Mouse (Mus musculus): Measurements from ENCODE around the gene Mast3. TPM values are rescaled to one million over a fixed set of nuclear protein-coding genes. Genes with fewer than 3 reads are reported as not detected.
A peak's percentile ranks its signal among the peaks of the same experiment; 100 is the strongest.

Gene Mast3
- polyA plus RNA-seq, 1 experiment: 31.7 TPM

DNA sequence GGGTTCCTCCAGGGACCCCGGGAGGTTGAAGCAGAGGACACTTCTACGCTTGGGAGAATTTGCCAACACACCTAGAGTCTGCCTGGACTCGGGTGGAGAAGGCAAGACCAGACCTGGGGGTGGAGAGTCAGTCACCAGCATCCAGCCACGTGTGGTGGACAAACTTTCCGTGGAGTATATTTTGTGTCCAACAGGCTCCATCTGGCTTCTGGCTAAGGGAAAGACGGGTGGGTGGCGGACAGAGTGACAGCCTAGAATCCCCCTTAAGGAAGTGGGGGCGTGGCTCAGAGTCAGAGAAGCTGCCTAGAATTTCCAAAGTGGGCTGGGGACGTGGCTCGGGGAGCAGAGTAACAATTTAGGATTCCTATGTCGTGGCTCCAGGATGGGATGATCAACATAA lies 17.1 kb upstream of the Mast3 start:
- no peaks in the 10 kb centered on the region for H3K27me3 ChIP-seq (ENCODE audit: control insufficient read depth, insufficient read depth, insufficient read length)
- peaks cover 3% of the 10 kb centered on the region for H3K36me3 ChIP-seq (ENCODE audit: control insufficient read depth, insufficient read depth)
- H3K4me2 ChIP-seq (ENCODE audit: low read depth): no peak overlapping the region
- H3K4me3 ChIP-seq: no peak overlapping the region
- no peak overlapping the region for H3ac ChIP-seq (ENCODE audit: control insufficient read depth, insufficient read length)
- TF ChIP-seq MYOG (IDR thresholded peaks at IDR 0.05; ENCODE audit: control insufficient read depth in 1 of 3, insufficient read depth in 1 of 3, insufficient read length in 2 of 3, low read depth in 2 of 3): no peak
- no peak for TF ChIP-seq TCF12 (IDR thresholded peaks at IDR 0.05; ENCODE audit: insufficient read depth, poor library complexity, severe bottlenecking)
- no peak for TF ChIP-seq REST (IDR thresholded peaks at IDR 0.05; ENCODE audit: insufficient read depth, insufficient read length)
- no peak for TF ChIP-seq E2F4 (IDR thresholded peaks at IDR 0.05; ENCODE audit: insufficient read depth)
- no peak for TF ChIP-seq MYOD1 (IDR thresholded peaks at IDR 0.05; ENCODE audit: control insufficient read depth in 1 of 3, insufficient read length in 2 of 3, low read depth in 2 of 3)
- TF ChIP-seq POLR2AphosphoS2 (IDR thresholded peaks at IDR 0.05; ENCODE audit: insufficient read length, low read depth): no peak
- H3K79me2 ChIP-seq (ENCODE audit: control insufficient read depth, insufficient read depth): no peaks in the 10 kb centered on the region

DNA sequence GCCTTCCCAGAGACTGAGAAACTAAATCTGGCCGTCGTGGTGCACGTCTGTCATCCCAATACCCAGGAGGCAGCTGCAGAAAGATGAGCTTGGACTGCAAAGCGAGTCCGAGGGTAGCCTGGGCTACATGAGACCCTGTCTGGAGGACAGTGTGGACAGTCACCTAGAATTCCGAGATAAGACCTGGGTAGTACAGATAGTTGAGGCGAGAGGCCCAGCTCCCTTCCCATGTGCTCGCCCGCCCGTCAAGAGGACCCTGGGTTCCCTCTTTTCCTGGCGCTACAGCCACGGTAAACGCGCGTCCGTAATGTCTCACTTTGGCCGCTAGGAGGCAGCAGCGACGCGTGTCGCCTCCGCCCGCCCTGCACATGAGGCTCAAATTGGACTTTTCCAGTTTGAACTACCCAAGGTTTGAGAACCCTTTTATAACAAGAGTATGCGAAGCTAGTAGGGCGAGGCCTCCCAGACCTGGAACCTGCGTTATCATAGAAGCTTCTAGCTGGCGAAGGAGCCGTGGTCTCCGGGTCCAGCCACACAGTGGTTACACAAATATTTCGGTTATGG lies 16.6 kb upstream of the Mast3 start:
- H3K27me3 ChIP-seq (ENCODE audit: control insufficient read depth, insufficient read depth, insufficient read length): no peaks in the 10 kb centered on the region
- no peak overlapping the region for H3K4me2 ChIP-seq (ENCODE audit: low read depth)
- no peaks in the 10 kb centered on the region for H3K79me2 ChIP-seq (ENCODE audit: control insufficient read depth, insufficient read depth)
- no peak overlapping the region for H3ac ChIP-seq (ENCODE audit: control insufficient read depth, insufficient read length)
- no peak overlapping the region for H3K4me3 ChIP-seq
- TF ChIP-seq POLR2A (IDR thresholded peaks at IDR 0.05; ENCODE audit: insufficient read length, low read depth) (peak; percentile 20), MAX (IDR thresholded peaks at IDR 0.05; ENCODE audit: low read depth) (no peak), POLR2AphosphoS2 (IDR thresholded peaks at IDR 0.05; ENCODE audit: insufficient read length, low read depth) (peak; percentile 11), MYOD1 (IDR thresholded peaks at IDR 0.05; ENCODE audit: control insufficient read depth in 1 of 3, insufficient read length in 2 of 3, low read depth in 2 of 3) (no peak), E2F4 (IDR thresholded peaks at IDR 0.05; ENCODE audit: insufficient read depth) (no peak)
- peaks cover 3% of the 10 kb centered on the region for H3K36me3 ChIP-seq (ENCODE audit: control insufficient read depth, insufficient read depth)

- TF ChIP-seq TCF3 (IDR thresholded peaks at IDR 0.05; ENCODE audit: insufficient read length, low read depth) (no peak), POLR2AphosphoS2 (IDR thresholded peaks at IDR 0.05; ENCODE audit: insufficient read length, low read depth) (no peak), SRF (IDR thresholded peaks at IDR 0.05; ENCODE audit: control insufficient read depth, insufficient read length, low read depth) (no peak), USF1 (IDR thresholded peaks at IDR 0.05; ENCODE audit: low read depth) (no peak), POLR2A (IDR thresholded peaks at IDR 0.05; ENCODE audit: insufficient read length, low read depth) (no peak), MAX (IDR thresholded peaks at IDR 0.05; ENCODE audit: low read depth) (no peak), REST (IDR thresholded peaks at IDR 0.05; ENCODE audit: insufficient read depth, insufficient read length) (no peak), MYOD1 (IDR thresholded peaks at IDR 0.05; ENCODE audit: control insufficient read depth in 1 of 3, insufficient read length in 2 of 3, low read depth in 2 of 3) (no peak), MYOG (IDR thresholded peaks at IDR 0.05; ENCODE audit: control insufficient read depth in 1 of 3, insufficient read depth in 1 of 3, insufficient read length in 2 of 3, low read depth in 2 of 3) (no peak), CEBPB (IDR thresholded peaks at IDR 0.05; ENCODE audit: insufficient read depth, poor library complexity, severe bottlenecking) (no peak), E2F4 (IDR thresholded peaks at IDR 0.05; ENCODE audit: insufficient read depth) (no peak), TCF12 (IDR thresholded peaks at IDR 0.05; ENCODE audit: insufficient read depth, poor library complexity, severe bottlenecking) (no peak)
- Histone ChIP-seq H3K79me2 (ENCODE audit: control insufficient read depth, insufficient read depth) (no peaks in the 10 kb centered on the region), H3K4me2 (ENCODE audit: low read depth) (no peak overlapping the region), H3K36me3 (ENCODE audit: control insufficient read depth, insufficient read depth) (peaks cover 3% of the 10 kb centered on the region), H3K4me3 (no peak overlapping the region), H3ac (ENCODE audit: control insufficient read depth, insufficient read length) (no peak overlapping the region), H3K27me3 (ENCODE audit: control insufficient read depth, insufficient read depth, insufficient read length) (no peaks in the 10 kb centered on the region)
Observed at GRCm38 (mm10) chr8:70820101-70820935, 15.5 kb upstream of the Mast3 start.

- H3K27me3 ChIP-seq (ENCODE audit: control insufficient read depth, insufficient read depth, insufficient read length): no peaks in the 10 kb centered on the region
- H3ac ChIP-seq (ENCODE audit: control insufficient read depth, insufficient read length): no peak overlapping the region
- peak; percentile 89 for TF ChIP-seq POLR2AphosphoS2 (IDR thresholded peaks at IDR 0.05; ENCODE audit: insufficient read length, low read depth)
- TF ChIP-seq MYOG (IDR thresholded peaks at IDR 0.05; ENCODE audit: control insufficient read depth in 1 of 3, insufficient read depth in 1 of 3, insufficient read length in 2 of 3, low read depth in 2 of 3): peak in 1 of 3 experiments; percentile 4
- TF ChIP-seq CEBPB (IDR thresholded peaks at IDR 0.05; ENCODE audit: insufficient read depth, poor library complexity, severe bottlenecking): no peak
- peak; percentile 91 for TF ChIP-seq POLR2A (IDR thresholded peaks at IDR 0.05; ENCODE audit: insufficient read length, low read depth)
- peak in 1 of 3 experiments; percentile 11 for TF ChIP-seq MYOD1 (IDR thresholded peaks at IDR 0.05; ENCODE audit: control insufficient read depth in 1 of 3, insufficient read length in 2 of 3, low read depth in 2 of 3)
- TF ChIP-seq REST (IDR thresholded peaks at IDR 0.05; ENCODE audit: insufficient read depth, insufficient read length): no peak
- H3K4me3 ChIP-seq: peak overlapping the region; percentile 38
- H3K79me2 ChIP-seq (ENCODE audit: control insufficient read depth, insufficient read depth): no peaks in the 10 kb centered on the region
- peak overlapping the region; percentile 96 for H3K4me2 ChIP-seq (ENCODE audit: low read depth)
- H3K36me3 ChIP-seq (ENCODE audit: control insufficient read depth, insufficient read depth): peaks cover 3% of the 10 kb centered on the region
Observed at GRCm38 (mm10) chr8:70816679-70817078, 11.8 kb upstream of the Mast3 start.

DNA sequence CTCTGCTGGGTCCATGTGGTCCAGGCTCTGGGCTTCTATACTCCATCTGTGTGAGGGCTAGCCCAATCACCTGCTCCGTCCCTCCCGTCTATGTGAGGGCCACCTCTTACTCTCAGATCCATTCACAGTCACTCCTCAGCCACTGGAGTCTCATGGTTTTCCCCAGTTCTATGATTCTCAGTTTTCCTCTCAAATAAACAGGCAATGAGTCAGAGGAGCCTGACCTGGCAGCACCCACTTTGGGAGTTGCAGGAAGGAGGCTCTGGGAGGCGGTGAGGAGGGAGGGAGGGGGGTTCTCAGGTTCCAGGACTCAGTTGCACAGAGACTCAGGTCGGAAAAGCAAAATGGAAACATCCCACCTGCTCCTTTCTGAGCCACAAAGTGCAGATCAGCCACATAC lies 8.0 kb upstream of the Mast3 start:
- no peaks in the 10 kb centered on the region for H3K27me3 ChIP-seq (ENCODE audit: control insufficient read depth, insufficient read depth, insufficient read length)
- H3K4me2 ChIP-seq (ENCODE audit: low read depth): peak overlapping the region; percentile 74
- no peak for TF ChIP-seq MYOD1 (IDR thresholded peaks at IDR 0.05; ENCODE audit: control insufficient read depth in 1 of 3, insufficient read length in 2 of 3, low read depth in 2 of 3)
- no peak for TF ChIP-seq TCF3 (IDR thresholded peaks at IDR 0.05; ENCODE audit: insufficient read length, low read depth)
- TF ChIP-seq REST (IDR thresholded peaks at IDR 0.05; ENCODE audit: insufficient read depth, insufficient read length): no peak
- no peak for TF ChIP-seq TCF12 (IDR thresholded peaks at IDR 0.05; ENCODE audit: insufficient read depth, poor library complexity, severe bottlenecking)
- no peak for TF ChIP-seq POLR2AphosphoS2 (IDR thresholded peaks at IDR 0.05; ENCODE audit: insufficient read length, low read depth)
- H3K79me2 ChIP-seq (ENCODE audit: control insufficient read depth, insufficient read depth): no peaks in the 10 kb centered on the region
- no peak overlapping the region for H3ac ChIP-seq (ENCODE audit: control insufficient read depth, insufficient read length)
- H3K36me3 ChIP-seq (ENCODE audit: control insufficient read depth, insufficient read depth): no peaks in the 10 kb centered on the region
- H3K4me3 ChIP-seq: peak overlapping the region; percentile 2

All from myocyte (in vitro differentiated cells).